Mouse (Mus musculus): ENCODE measurements around the gene Acat3. TPM values are rescaled to one million over a fixed set of nuclear protein-coding genes. Genes with fewer than 3 reads are reported as not detected.
"Not testable (repeated sequence)": the region's sequence is repeated elsewhere in the genome, so short reads cannot be mapped to it uniquely, and the experiment has no call there.

Acat3 gene
- polyA plus RNA-seq (2016; fragmentation: Nextera tagmentation; extraction: Ambion mirVana), result 1.5 and 1.6 TPM in 2 replicates

- Histone ChIP-seq H3K27me3 (ENCODE audit: low read depth, poor library complexity, severe bottlenecking) (no peaks in the 10 kb centered on the region), H3K27ac (replicated peaks) (peak within 1 kb of the TSS; percentile 33; the same call in 1 of the 2 replicates), H3K4me3 (peak within 1 kb of the TSS; percentile 47), H3K4me1 (peaks cover 21% of the 10 kb centered on the region), H3K36me3 (peaks cover 34% of the 10 kb centered on the region), H3K9me3 (replicated peaks) (no peaks in the 10 kb centered on the region)
- peak; percentile 28 for DNase-seq (ENCODE audit: low spot score)
- 17% methylated on average over 27 of the region's 27 CpGs for WGBS
These were observed at the start of gene Acat3 for GRCm38 (mm10) chr17:12940151-12940805. Gene Acat3 (minus strand): TSS chr17:12940600.

DNA sequence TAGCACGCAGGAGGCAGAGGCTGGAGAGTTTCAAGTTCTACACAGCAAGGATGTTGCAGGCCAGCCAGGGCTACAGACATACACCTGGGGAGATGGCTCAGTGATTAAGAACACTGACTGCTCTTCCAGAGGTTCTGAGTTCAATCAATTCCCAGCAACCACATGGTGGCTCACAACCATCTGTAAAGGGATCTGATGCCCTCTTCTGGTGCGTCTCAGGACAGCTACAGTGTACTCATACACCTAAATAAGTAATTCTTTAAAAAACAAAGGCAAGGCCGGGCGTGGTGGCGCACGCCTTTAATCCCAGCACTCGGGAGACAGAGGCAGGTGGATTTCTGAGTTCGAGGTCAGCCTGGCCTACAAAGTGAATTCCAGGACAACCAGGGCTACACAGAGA lies 47.7 kb upstream of the Acat3 start:
- H3K27ac ChIP-seq (replicated peaks); DNase-seq (ENCODE audit: low spot score); H3K27me3 ChIP-seq (ENCODE audit: low read depth, poor library complexity, severe bottlenecking); H3K9me3 ChIP-seq (replicated peaks); H3K4me3 ChIP-seq: not testable (repeated sequence)
- Histone ChIP-seq H3K4me1 (peaks cover 11% of the 10 kb centered on the region), H3K36me3 (peaks cover 62% of the 10 kb centered on the region)
- 96% methylated on average over 8 of the region's 8 CpGs for WGBS

DNA sequence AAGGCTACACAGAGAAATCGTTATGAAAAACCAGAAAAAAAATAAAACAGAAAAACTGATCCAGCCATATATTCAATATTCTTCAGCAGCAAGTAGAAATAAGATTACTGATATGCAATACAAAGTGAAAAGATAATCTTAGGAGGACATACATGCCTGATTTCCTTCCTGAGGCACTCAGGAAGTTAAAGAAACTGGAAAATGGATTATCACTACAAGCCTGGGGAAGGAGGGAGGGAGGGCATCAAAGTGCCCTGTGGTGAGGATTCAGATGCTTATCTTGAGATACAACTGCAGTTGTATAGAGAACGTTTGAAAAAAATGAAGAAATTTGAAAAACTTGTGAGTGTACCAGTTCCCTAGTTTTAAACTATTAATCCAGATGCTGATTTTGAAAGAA lies 43.6 kb upstream of the Acat3 start:
- H3K4me1 ChIP-seq, result no peaks in the 10 kb centered on the region
- H3K9me3 ChIP-seq (replicated peaks), result peaks cover 5% of the 10 kb centered on the region
- H3K27ac ChIP-seq (replicated peaks), result no peak overlapping the region
- H3K36me3 ChIP-seq, result peaks cover 95% of the 10 kb centered on the region
- 87% methylated on average over 2 of the region's 2 CpGs for WGBS
- H3K4me3 ChIP-seq, result no peak overlapping the region
- DNase-seq (ENCODE audit: low spot score), result no peak
- H3K27me3 ChIP-seq (ENCODE audit: low read depth, poor library complexity, severe bottlenecking), result no peaks in the 10 kb centered on the region

DNA sequence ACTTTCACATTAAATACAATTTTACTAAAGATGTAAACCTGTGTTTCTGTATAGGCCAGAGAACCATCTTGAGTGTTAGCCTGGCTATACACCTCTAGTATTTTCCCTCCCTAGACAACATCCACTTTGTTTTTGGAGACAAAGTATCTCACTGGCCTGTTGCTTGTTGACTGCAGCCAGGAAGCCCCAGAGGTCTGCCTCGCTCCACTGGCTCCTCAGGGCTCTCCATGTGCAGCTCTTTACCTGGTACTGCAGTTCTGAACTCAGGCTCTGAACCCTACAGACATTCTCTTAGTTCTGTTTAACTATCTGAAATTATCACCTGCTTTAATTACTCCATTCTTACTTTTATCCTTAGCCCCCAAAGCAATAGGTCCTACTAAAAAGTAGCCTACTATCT lies 38.1 kb upstream of the Acat3 start:
- WGBS, result 88% methylated on average over 1 of the region's 1 CpGs
- peaks cover 85% of the 10 kb centered on the region for H3K36me3 ChIP-seq
- H3K9me3 ChIP-seq (replicated peaks), result no peaks in the 10 kb centered on the region

GRCm38 (mm10) chr17:12973851-12974250 lies 33.5 kb upstream of the Acat3 start:
- Histone ChIP-seq H3K9me3 (replicated peaks) (no peaks in the 10 kb centered on the region), H3K27ac (replicated peaks) (no peak overlapping the region), H3K27me3 (ENCODE audit: low read depth, poor library complexity, severe bottlenecking) (no peaks in the 10 kb centered on the region), H3K4me1 (no peaks in the 10 kb centered on the region), H3K36me3 (peaks cover 85% of the 10 kb centered on the region), H3K4me3 (no peak overlapping the region)
- no peak for DNase-seq (ENCODE audit: low spot score)
- 89% methylated on average over 2 of the region's 2 CpGs for WGBS

More for the DNA sequence above, 38.1 kb upstream of the Acat3 start:
- H3K4me1 ChIP-seq, result no peaks in the 10 kb centered on the region
- H3K4me3 ChIP-seq, result no peak overlapping the region
- no peak overlapping the region for H3K27ac ChIP-seq (replicated peaks)
- no peaks in the 10 kb centered on the region for H3K27me3 ChIP-seq (ENCODE audit: low read depth, poor library complexity, severe bottlenecking)
- no peak for DNase-seq (ENCODE audit: low spot score)

GRCm38 (mm10) chr17:12967173-12967572 lies 26.8 kb upstream of the Acat3 start:
- H3K27ac ChIP-seq (replicated peaks), result no peak overlapping the region
- no peak for DNase-seq (ENCODE audit: low spot score)
- no peaks in the 10 kb centered on the region for H3K9me3 ChIP-seq (replicated peaks)
- 89% methylated on average over 2 of the region's 2 CpGs for WGBS
- no peaks in the 10 kb centered on the region for H3K27me3 ChIP-seq (ENCODE audit: low read depth, poor library complexity, severe bottlenecking)
- peaks cover 74% of the 10 kb centered on the region for H3K36me3 ChIP-seq
- no peaks in the 10 kb centered on the region for H3K4me1 ChIP-seq
- H3K4me3 ChIP-seq, result no peak overlapping the region

GRCm38 (mm10) chr17:12963476-12963875 lies 23.1 kb upstream of the Acat3 start:
- peaks cover 43% of the 10 kb centered on the region for H3K36me3 ChIP-seq
- H3K4me3 ChIP-seq, result no peak overlapping the region
- no peaks in the 10 kb centered on the region for H3K27me3 ChIP-seq (ENCODE audit: low read depth, poor library complexity, severe bottlenecking)
- H3K4me1 ChIP-seq, result peaks cover 17% of the 10 kb centered on the region
- no peak overlapping the region for H3K27ac ChIP-seq (replicated peaks)
- no peaks in the 10 kb centered on the region for H3K9me3 ChIP-seq (replicated peaks)
- DNase-seq (ENCODE audit: low spot score), result no peak
- WGBS, result 93% methylated on average over 3 of the region's 3 CpGs

- H3K27ac ChIP-seq (replicated peaks), result peak within 1 kb of the TSS; percentile 91
These were observed 20.0 kb upstream of the Acat3 start, which contains the start of gene Acat2 for GRCm38 (mm10) chr17:12960331-12960873. Gene Acat2 (minus strand): TSS chr17:12960747.

GRCm38 (mm10) chr17:12959377-12959776 lies 19.0 kb upstream of the Acat3 start:
- peak overlapping the region; percentile 44 for H3K4me3 ChIP-seq
- H3K4me1 ChIP-seq, result peaks cover 19% of the 10 kb centered on the region
- 50% methylated on average over 1 of the region's 2 CpGs for WGBS
- H3K27me3 ChIP-seq (ENCODE audit: low read depth, poor library complexity, severe bottlenecking); H3K9me3 ChIP-seq (replicated peaks); DNase-seq (ENCODE audit: low spot score): not testable (repeated sequence)
- H3K36me3 ChIP-seq, result peaks cover 36% of the 10 kb centered on the region
- H3K27ac ChIP-seq (replicated peaks), result 0 out of 2 replicates have a peak overlapping the region, but pooled peaks have one; percentile 55

More at GRCm38 (mm10) chr17:12960331-12960873, 20.0 kb upstream of the Acat3 start, which contains the start of gene Acat2:
- Histone ChIP-seq H3K27me3 (ENCODE audit: low read depth, poor library complexity, severe bottlenecking) (no peaks in the 10 kb centered on the region), H3K9me3 (replicated peaks) (no peaks in the 10 kb centered on the region), H3K4me1 (peaks cover 19% of the 10 kb centered on the region), H3K4me3 (peak within 1 kb of the TSS; percentile 72), H3K36me3 (peaks cover 36% of the 10 kb centered on the region)
- peak; percentile 93 for DNase-seq (ENCODE audit: low spot score)
- WGBS, result under 1% methylated on average over 42 of the region's 42 CpGs

DNA sequence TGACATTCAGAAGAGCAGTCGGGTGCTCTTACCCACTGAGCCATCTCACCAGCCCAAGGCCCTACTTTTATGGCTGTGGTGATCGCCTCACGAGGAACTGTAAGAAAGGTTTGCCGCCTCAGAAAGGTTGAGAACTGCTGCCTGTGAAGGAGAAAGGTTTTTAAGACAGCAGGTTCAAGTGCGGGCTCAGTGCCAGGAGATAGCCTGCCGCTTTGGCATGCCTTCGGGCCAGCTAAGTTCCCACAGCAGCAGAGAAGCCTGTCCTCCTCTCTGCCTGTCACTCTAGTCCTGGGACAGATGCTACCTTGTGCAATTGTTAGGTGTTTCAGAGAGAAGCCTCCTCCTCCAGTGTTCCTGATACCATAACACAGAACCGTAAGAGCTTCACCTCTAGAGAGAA lies 16.3 kb upstream of the Acat3 start:
- Histone ChIP-seq H3K36me3 (peaks cover 58% of the 10 kb centered on the region), H3K27ac (replicated peaks) (no peak overlapping the region), H3K27me3 (ENCODE audit: low read depth, poor library complexity, severe bottlenecking) (no peaks in the 10 kb centered on the region), H3K4me1 (peaks cover 19% of the 10 kb centered on the region), H3K9me3 (replicated peaks) (no peaks in the 10 kb centered on the region), H3K4me3 (no peak overlapping the region)
- DNase-seq (ENCODE audit: low spot score), result no peak
- WGBS, result 97% methylated on average over 8 of the region's 8 CpGs

DNA sequence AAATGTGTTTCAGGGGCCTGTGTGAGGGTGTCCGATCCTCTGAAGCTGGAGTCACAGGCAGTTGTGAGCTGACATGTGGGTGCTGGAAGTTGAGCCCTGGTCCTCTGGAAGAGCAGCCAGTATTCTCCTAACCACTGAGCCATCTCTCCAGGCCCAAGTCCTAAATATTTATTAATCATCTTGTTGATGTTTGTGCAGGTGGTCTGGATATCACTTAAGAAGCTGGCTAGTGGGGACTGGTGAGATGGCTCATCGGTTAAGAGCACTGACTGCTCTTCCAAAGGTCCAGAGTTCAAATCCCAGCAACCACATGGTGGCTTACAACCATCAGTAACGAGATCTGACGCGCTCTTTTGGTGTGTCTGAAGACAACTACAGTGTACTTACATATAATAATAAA lies 9.3 kb upstream of the Acat3 start:
- H3K4me3 ChIP-seq, result no peak overlapping the region
- no peak for DNase-seq (ENCODE audit: low spot score)
- H3K9me3 ChIP-seq (replicated peaks), result no peaks in the 10 kb centered on the region
- no peak overlapping the region for H3K27ac ChIP-seq (replicated peaks)
- peaks cover 84% of the 10 kb centered on the region for H3K36me3 ChIP-seq
- WGBS, result 94% methylated on average over 5 of the region's 5 CpGs
- no peaks in the 10 kb centered on the region for H3K27me3 ChIP-seq (ENCODE audit: low read depth, poor library complexity, severe bottlenecking)
- H3K4me1 ChIP-seq, result no peaks in the 10 kb centered on the region

GRCm38 (mm10) chr17:12942459-12943162 lies 2.2 kb upstream of the Acat3 start:
- Histone ChIP-seq H3K27me3 (ENCODE audit: low read depth, poor library complexity, severe bottlenecking) (no peaks in the 10 kb centered on the region), H3K9me3 (replicated peaks) (no peaks in the 10 kb centered on the region), H3K27ac (replicated peaks) (no peak overlapping the region), H3K4me1 (peaks cover 17% of the 10 kb centered on the region), H3K36me3 (peaks cover 53% of the 10 kb centered on the region), H3K4me3 (no peak overlapping the region)
- 94% methylated on average over 6 of the region's 6 CpGs for WGBS
- no peak for DNase-seq (ENCODE audit: low spot score)

Data from midbrain, embryonic 10.5 days (tissue).